Mouse (Mus musculus): ENCODE measurements at regions not wholly inside any gene's neighbourhood (a gene's known extent, or its start where the extent isn't known, plus 50 kb on each side); places are given as distances from the start of the nearest gene placed in this dataset.

DNA sequence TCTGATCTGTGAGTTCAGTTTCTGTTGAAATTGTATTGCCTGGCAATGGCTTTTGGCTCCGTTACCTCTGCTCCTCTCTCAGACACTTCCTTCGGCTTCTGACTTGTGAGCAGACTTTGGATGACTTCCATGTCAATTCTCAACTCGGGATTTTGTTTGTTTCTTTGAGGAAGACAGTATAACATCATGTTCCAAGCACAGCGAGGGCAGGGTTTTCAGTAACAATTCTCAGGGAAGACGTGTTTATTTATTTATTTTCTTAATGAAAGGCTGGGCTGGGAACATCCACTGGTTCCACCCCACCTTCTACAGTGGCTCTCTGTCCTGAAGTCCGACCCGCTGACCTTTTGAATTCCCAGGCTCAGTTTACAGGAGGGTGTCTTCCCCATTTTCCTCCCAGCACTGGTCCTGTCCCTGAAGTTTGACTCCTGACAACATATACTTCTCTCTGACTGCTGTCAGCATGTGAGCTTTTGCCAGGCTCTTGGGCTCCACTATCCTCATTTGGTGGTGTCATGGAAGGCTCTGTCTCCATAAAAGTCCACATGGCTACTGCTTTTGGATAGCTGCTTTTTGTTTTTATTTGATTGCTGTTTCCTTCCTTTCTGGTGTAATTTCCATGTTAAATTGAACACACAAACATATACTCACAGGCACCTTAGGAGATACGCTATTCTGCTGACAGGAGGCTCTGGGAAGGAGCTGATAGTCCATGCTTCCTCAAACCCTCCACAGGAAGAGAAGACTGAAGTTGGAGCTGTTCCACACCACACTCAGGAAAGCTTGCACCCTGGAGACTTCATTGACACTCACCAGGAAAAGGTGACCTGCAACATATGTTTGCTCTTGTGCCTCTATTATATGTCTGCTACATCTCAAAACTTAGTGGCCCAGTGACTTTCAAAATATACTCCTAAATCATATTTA lies 624.9 kb upstream of the Igfbp3 start:
- 48% methylated on average over 8 of the region's 8 CpGs for WGBS
- DNase-seq: peak; percentile 80
- Histone ChIP-seq H3K4me3 (ENCODE audit: insufficient read depth, low read depth, low read length) (no peak overlapping the region), H3K4me1 (ENCODE audit: control insufficient read depth, insufficient read depth, low read length) (no peaks in the 10 kb centered on the region), H3K36me3 (ENCODE audit: control insufficient read depth, insufficient read depth, low read length) (no peaks in the 10 kb centered on the region), H3K27me3 (replicated peaks; ENCODE audit: control insufficient read depth, insufficient read depth, low read length) (no peaks in the 10 kb centered on the region), H3K27ac (ENCODE audit: insufficient read depth, low read depth, low read length) (peak overlapping the region; percentile 24; the same call in 1 of the 2 replicates)
- TF ChIP-seq CTCF (conservative IDR thresholded peaks at IDR 0.05; ENCODE audit: insufficient read depth, insufficient read length, low read depth, low read length): no peak
- no peak for TF ChIP-seq POLR2A (IDR thresholded peaks at IDR 0.05; ENCODE audit: low read depth, low read length)

DNA sequence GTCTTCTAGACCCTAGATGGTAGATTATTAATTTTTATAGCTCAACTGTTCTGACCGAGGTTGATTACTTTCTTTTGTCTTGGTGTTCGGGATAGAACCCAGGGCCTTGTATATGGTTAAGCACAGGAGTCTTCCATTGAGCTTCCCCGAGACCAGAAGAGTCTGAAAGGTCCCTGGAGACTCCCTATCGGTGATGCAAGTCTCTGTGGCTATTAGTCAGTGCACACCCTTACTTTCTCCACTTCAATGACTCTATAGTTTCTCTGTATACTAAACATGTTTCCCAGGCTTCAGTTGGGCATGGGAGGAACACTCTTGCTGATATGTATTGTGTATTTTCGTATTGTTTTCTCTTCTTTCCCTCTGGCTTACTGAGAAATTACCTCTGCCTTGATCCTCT lies 623.8 kb upstream of the Igfbp3 start:
- WGBS: 93% methylated on average over 5 of the region's 5 CpGs
- H3K27me3 ChIP-seq (replicated peaks; ENCODE audit: control insufficient read depth, insufficient read depth, low read length): no peaks in the 10 kb centered on the region
- no peaks in the 10 kb centered on the region for H3K36me3 ChIP-seq (ENCODE audit: control insufficient read depth, insufficient read depth, low read length)
- H3K4me3 ChIP-seq (ENCODE audit: insufficient read depth, low read depth, low read length): no peak overlapping the region
- DNase-seq: no peak
- H3K4me1 ChIP-seq (ENCODE audit: control insufficient read depth, insufficient read depth, low read length): no peaks in the 10 kb centered on the region
- TF ChIP-seq POLR2A (IDR thresholded peaks at IDR 0.05; ENCODE audit: low read depth, low read length) (no peak), CTCF (conservative IDR thresholded peaks at IDR 0.05; ENCODE audit: insufficient read depth, insufficient read length, low read depth, low read length) (no peak)
- no peak overlapping the region for H3K27ac ChIP-seq (ENCODE audit: insufficient read depth, low read depth, low read length)

DNA sequence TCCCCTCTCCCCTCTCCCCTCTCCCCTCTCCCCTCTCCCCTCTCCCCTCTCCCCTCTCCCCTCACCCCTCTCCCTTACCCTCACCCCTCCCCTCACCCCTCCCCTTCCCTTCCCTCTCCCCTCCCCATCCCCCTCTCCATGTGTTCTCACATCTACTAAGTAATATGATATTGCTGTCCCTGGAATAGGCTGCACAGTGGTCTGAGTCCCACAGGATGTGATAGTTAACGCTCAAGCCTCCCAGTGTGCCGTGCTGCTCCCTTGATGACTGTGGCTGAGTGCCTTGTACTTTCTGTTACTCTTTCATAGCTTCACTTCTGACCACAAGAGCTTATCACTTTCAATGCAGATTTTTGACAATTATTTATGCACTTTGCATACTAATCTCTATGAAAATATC lies 620.4 kb upstream of the Igfbp3 start:
- Histone ChIP-seq H3K4me1 (ENCODE audit: control insufficient read depth, insufficient read depth, low read length) (no peaks in the 10 kb centered on the region), H3K36me3 (ENCODE audit: control insufficient read depth, insufficient read depth, low read length) (no peaks in the 10 kb centered on the region), H3K27me3 (replicated peaks; ENCODE audit: control insufficient read depth, insufficient read depth, low read length) (no peaks in the 10 kb centered on the region), H3K4me3 (ENCODE audit: insufficient read depth, low read depth, low read length) (no peak overlapping the region), H3K27ac (ENCODE audit: insufficient read depth, low read depth, low read length) (no peak overlapping the region)
- no peak for TF ChIP-seq CTCF (conservative IDR thresholded peaks at IDR 0.05; ENCODE audit: insufficient read depth, insufficient read length, low read depth, low read length)
- TF ChIP-seq POLR2A (IDR thresholded peaks at IDR 0.05; ENCODE audit: low read depth, low read length): no peak
- no peak for DNase-seq
- 21% methylated on average over 2 of the region's 2 CpGs for WGBS

DNA sequence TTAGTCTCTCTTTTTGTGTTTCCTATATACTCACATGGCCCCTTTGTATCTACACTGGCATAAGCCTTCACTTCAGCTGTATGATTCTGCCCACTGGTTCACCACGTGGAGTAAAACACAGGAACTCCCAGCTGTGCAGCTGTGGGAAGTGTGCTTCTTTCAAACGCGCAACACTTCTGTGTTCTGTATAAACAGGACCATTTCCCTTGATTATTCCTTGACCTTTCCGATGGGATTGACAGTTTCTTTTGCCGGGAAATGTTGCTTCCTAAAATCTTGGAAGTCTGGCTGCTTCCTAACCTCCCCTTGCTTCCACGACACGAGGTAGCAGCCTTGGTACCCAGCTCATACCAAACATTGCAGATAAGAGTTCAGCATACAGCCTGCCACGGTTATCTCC lies 618.7 kb upstream of the Igfbp3 start:
- 55% methylated on average over 8 of the region's 8 CpGs for whole genome bisulfite sequencing
- peak; percentile 22 for DNase-seq
- Histone ChIP-seq H3K4me3 (ENCODE audit: insufficient read depth, low read depth, low read length) (no peak overlapping the region), H3K27me3 (replicated peaks; ENCODE audit: control insufficient read depth, insufficient read depth, low read length) (no peaks in the 10 kb centered on the region), H3K36me3 (ENCODE audit: control insufficient read depth, insufficient read depth, low read length) (no peaks in the 10 kb centered on the region), H3K4me1 (ENCODE audit: control insufficient read depth, insufficient read depth, low read length) (no peaks in the 10 kb centered on the region), H3K27ac (ENCODE audit: insufficient read depth, low read depth, low read length) (no peak overlapping the region)
- no peak for TF ChIP-seq POLR2A (IDR thresholded peaks at IDR 0.05; ENCODE audit: low read depth, low read length)
- TF ChIP-seq CTCF (conservative IDR thresholded peaks at IDR 0.05; ENCODE audit: insufficient read depth, insufficient read length, low read depth, low read length): no peak

DNA sequence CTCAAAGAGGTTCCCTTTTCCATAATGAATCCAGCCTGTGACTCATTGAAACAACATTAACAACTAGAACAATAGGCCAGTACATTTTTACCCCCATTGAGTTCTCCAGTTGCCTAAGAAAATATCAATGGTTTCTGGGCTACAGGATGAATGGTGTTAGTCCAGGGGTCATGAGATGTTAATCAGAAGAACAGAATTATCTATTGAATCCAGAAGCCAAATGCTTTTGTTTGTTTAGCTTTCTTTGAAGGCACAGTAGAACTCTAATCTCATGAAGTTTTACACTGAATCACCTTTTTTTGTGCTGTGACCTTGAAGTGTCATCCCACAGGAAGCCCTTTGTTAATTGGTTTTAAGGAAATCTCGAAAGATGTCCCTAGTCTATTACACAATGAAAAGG lies 616.0 kb upstream of the Igfbp3 start:
- TF ChIP-seq POLR2A (IDR thresholded peaks at IDR 0.05; ENCODE audit: low read depth, low read length) (no peak), CTCF (conservative IDR thresholded peaks at IDR 0.05; ENCODE audit: insufficient read depth, insufficient read length, low read depth, low read length) (no peak)
- H3K4me3 ChIP-seq (ENCODE audit: insufficient read depth, low read depth, low read length): no peak overlapping the region
- no peaks in the 10 kb centered on the region for H3K36me3 ChIP-seq (ENCODE audit: control insufficient read depth, insufficient read depth, low read length)
- DNase-seq: peak; percentile 37
- WGBS: 33% methylated on average over 1 of the region's 1 CpGs
- H3K4me1 ChIP-seq (ENCODE audit: control insufficient read depth, insufficient read depth, low read length): no peaks in the 10 kb centered on the region
- H3K27me3 ChIP-seq (replicated peaks; ENCODE audit: control insufficient read depth, insufficient read depth, low read length): no peaks in the 10 kb centered on the region
- no peak overlapping the region for H3K27ac ChIP-seq (ENCODE audit: insufficient read depth, low read depth, low read length)

DNA sequence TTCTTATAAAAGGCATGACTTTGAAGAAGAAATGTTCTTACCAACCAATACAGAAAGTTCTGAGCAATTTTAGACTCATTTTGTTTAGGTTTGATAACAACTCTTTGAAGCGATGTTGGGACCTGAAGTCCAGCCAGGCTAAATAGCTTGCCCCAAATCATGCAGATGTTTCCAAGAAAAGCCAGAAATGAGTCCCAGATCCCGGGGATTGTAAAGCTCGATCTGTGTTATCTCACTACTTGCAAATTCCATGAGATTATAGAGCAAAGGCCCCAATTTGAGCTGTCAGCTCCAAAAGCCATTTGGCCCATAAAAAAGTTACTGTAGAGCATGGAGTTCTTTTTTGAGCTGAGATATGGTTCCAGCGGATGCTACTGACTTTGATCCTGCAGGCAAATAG lies 614.3 kb upstream of the Igfbp3 start:
- Histone ChIP-seq H3K27ac (ENCODE audit: insufficient read depth, low read depth, low read length) (no peak overlapping the region), H3K4me1 (ENCODE audit: control insufficient read depth, insufficient read depth, low read length) (no peaks in the 10 kb centered on the region), H3K4me3 (ENCODE audit: insufficient read depth, low read depth, low read length) (no peak overlapping the region), H3K36me3 (ENCODE audit: control insufficient read depth, insufficient read depth, low read length) (no peaks in the 10 kb centered on the region), H3K27me3 (replicated peaks; ENCODE audit: control insufficient read depth, insufficient read depth, low read length) (no peaks in the 10 kb centered on the region)
- TF ChIP-seq POLR2A (IDR thresholded peaks at IDR 0.05; ENCODE audit: low read depth, low read length): no peak
- no peak for TF ChIP-seq CTCF (conservative IDR thresholded peaks at IDR 0.05; ENCODE audit: insufficient read depth, insufficient read length, low read depth, low read length)
- 85% methylated on average over 4 of the region's 4 CpGs for WGBS
- DNase-seq: no peak

DNA sequence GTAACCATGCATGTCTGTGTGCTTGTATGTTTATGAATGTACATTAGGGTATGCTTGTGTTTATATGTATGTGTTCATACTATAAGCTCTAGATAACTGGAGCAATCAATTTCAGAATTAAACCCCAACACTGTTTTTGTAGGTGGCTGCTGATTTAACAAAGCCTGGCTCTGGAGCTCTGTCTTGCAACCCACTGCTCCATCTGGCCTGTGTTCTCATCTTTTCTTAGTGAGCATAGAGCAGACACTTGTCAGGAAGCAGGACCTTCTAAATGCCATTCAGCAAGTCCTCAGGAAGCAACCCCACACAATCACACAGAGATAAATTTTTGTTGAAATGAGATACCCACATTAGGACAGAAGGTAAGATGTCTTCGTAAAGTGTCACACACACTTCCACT lies 613.7 kb upstream of the Igfbp3 start:
- no peak overlapping the region for H3K27ac ChIP-seq (ENCODE audit: insufficient read depth, low read depth, low read length)
- no peaks in the 10 kb centered on the region for H3K36me3 ChIP-seq (ENCODE audit: control insufficient read depth, insufficient read depth, low read length)
- no peak overlapping the region for H3K4me3 ChIP-seq (ENCODE audit: insufficient read depth, low read depth, low read length)
- no peaks in the 10 kb centered on the region for H3K4me1 ChIP-seq (ENCODE audit: control insufficient read depth, insufficient read depth, low read length)
- 75% methylated on average over 1 of the region's 1 CpGs for WGBS
- no peaks in the 10 kb centered on the region for H3K27me3 ChIP-seq (replicated peaks; ENCODE audit: control insufficient read depth, insufficient read depth, low read length)
- DNase-seq: no peak
- no peak for TF ChIP-seq POLR2A (IDR thresholded peaks at IDR 0.05; ENCODE audit: low read depth, low read length)
- TF ChIP-seq CTCF (conservative IDR thresholded peaks at IDR 0.05; ENCODE audit: insufficient read depth, insufficient read length, low read depth, low read length): no peak
